Mouse (Mus musculus) forebrain, embryonic 10.5 days (tissue): ENCODE data around the gene Chrm3. TPM values are rescaled to one million over a fixed set of nuclear protein-coding genes. Genes with fewer than 3 reads are reported as not detected.
"Not testable (repeated sequence)": the region's sequence is repeated elsewhere in the genome, so short reads cannot be mapped to it uniquely, and the experiment has no call there.

Experiments
- DNase-seq: peaks from one replicate; pipeline ENCODE4 v3.0.0-alpha.2; 2017; ENCODE audit warnings: low spot score; ENCODE audit errors: extremely low spot score
- H3K27ac ChIP-seq: fragments of 300-500 bp; sonication (generic); 2 replicates; pipeline ENCODE4 v1.5.1; 2016; ENCODE audit warnings: mild to moderate bottlenecking
- H3K27me3 ChIP-seq: fragments of 300-500 bp; sonication (generic); 2 replicates; pipeline ENCODE4 v1.6.1; 2016; ENCODE audit warnings: mild to moderate bottlenecking; ENCODE audit not compliant: poor library complexity, severe bottlenecking
- H3K36me3 ChIP-seq: fragments of 300-500 bp; sonication (generic); replicated peaks from 2 replicates; pipeline ENCODE4 v1.6.1; 2016; ENCODE audit warnings: mild to moderate bottlenecking, moderate library complexity
- H3K4me1 ChIP-seq: fragments of 300-500 bp; sonication (generic); 2 replicates; pipeline ENCODE4 v1.6.1; 2016
- H3K4me3 ChIP-seq: fragments of 300-500 bp; sonication (generic); 2 replicates; pipeline ENCODE4 v1.5.1; 2016; ENCODE audit warnings: mild to moderate bottlenecking, moderate library complexity
- H3K9me3 ChIP-seq: fragments of 300-500 bp; sonication (generic); 2 replicates; pipeline ENCODE4 v1.6.1; 2016; ENCODE audit warnings: mild to moderate bottlenecking, moderate library complexity
- WGBS: fragments of 180-500 bp; shearing (Covaris S2); methylation state at CpG from one replicate; pipeline ENCODE4 v1.1.7; 2016; 5-methylcytosine and 5-hydroxymethylcytosine counted together
- polyA plus RNA-seq: library from polyadenylated mRNA; unstranded; fragments of >200 nt; fragmentation: Nextera tagmentation; extraction: Ambion mirVana; gene quantifications from 2 replicates; pipeline ENCODE4 v1.2.1, GENCODE M21; 2016

The Chrm3 gene
- polyA plus RNA-seq, 1 experiment from 2014 or later, result not detected

GRCm38 (mm10) chr13:9888284-9888683, 472.4 kb downstream of the Chrm3 start:
- Histone ChIP-seq H3K27me3 (no peaks in the 10 kb centered on the region), H3K9me3 (no peaks in the 10 kb centered on the region), H3K4me1 (peaks cover 11% of the 10 kb centered on the region; the same call in 1 of the 2 replicates), H3K27ac (no peak overlapping the region), H3K36me3 (no peaks in the 10 kb centered on the region), H3K4me3 (no peak overlapping the region)
- WGBS, result 74% methylated on average over 5 of the region's 5 CpGs
- DNase-seq, result no peak

- no peak for DNase-seq
- Histone ChIP-seq H3K27me3 (no peaks in the 10 kb centered on the region), H3K36me3 (no peaks in the 10 kb centered on the region), H3K4me3 (no peak overlapping the region), H3K27ac (no peak overlapping the region), H3K4me1 (peaks cover 11% of the 10 kb centered on the region; the same call in 1 of the 2 replicates), H3K9me3 (no peaks in the 10 kb centered on the region)
- 89% methylated on average over 5 of the region's 5 CpGs for WGBS
Observed at GRCm38 (mm10) chr13:9887261-9887660, 473.4 kb downstream of the Chrm3 start.

- no peaks in the 10 kb centered on the region for H3K36me3 ChIP-seq
- H3K27me3 ChIP-seq, result no peaks in the 10 kb centered on the region
- no peak overlapping the region for H3K4me3 ChIP-seq
- WGBS, result 87% methylated on average over 6 of the region's 6 CpGs
- H3K9me3 ChIP-seq, result no peaks in the 10 kb centered on the region
- H3K4me1 ChIP-seq, result peaks cover 7% of the 10 kb centered on the region; the same call in 1 of the 2 replicates
- DNase-seq, result no peak
- H3K27ac ChIP-seq, result no peak overlapping the region
Observed at GRCm38 (mm10) chr13:9886465-9887135, 474.0 kb downstream of the Chrm3 start.

- Histone ChIP-seq H3K27me3 (no peaks in the 10 kb centered on the region), H3K9me3 (no peaks in the 10 kb centered on the region), H3K4me1 (no peaks in the 10 kb centered on the region), H3K4me3 (no peak overlapping the region), H3K27ac (no peak overlapping the region), H3K36me3 (no peaks in the 10 kb centered on the region)
- WGBS, result 56% methylated on average over 15 of the region's 15 CpGs
- peak; percentile 48 for DNase-seq
Observed at GRCm38 (mm10) chr13:9882362-9883282, 478.0 kb downstream of the Chrm3 start.

- no peaks in the 10 kb centered on the region for H3K36me3 ChIP-seq
- no peak for DNase-seq
- H3K27me3 ChIP-seq, result no peaks in the 10 kb centered on the region
- H3K9me3 ChIP-seq, result no peaks in the 10 kb centered on the region
- no peaks in the 10 kb centered on the region for H3K4me1 ChIP-seq
- 63% methylated on average over 4 of the region's 4 CpGs for WGBS
- no peak overlapping the region for H3K27ac ChIP-seq
- no peak overlapping the region for H3K4me3 ChIP-seq
Observed at GRCm38 (mm10) chr13:9881930-9882329, 478.7 kb downstream of the Chrm3 start.

GRCm38 (mm10) chr13:9880401-9880800, 480.2 kb downstream of the Chrm3 start:
- peak; percentile 1 for DNase-seq
- no peak overlapping the region for H3K4me3 ChIP-seq
- no peaks in the 10 kb centered on the region for H3K36me3 ChIP-seq
- no peaks in the 10 kb centered on the region for H3K9me3 ChIP-seq
- no peaks in the 10 kb centered on the region for H3K4me1 ChIP-seq
- no peak overlapping the region for H3K27ac ChIP-seq
- H3K27me3 ChIP-seq, result no peaks in the 10 kb centered on the region
- WGBS, result 91% methylated on average over 4 of the region's 4 CpGs

- no peaks in the 10 kb centered on the region for H3K27me3 ChIP-seq
- peak; percentile 11 for DNase-seq
- H3K27ac ChIP-seq, result no peak overlapping the region
- H3K9me3 ChIP-seq, result no peaks in the 10 kb centered on the region
- 89% methylated on average over 7 of the region's 7 CpGs for WGBS
- H3K4me1 ChIP-seq, result no peaks in the 10 kb centered on the region
- H3K4me3 ChIP-seq, result no peak overlapping the region
- no peaks in the 10 kb centered on the region for H3K36me3 ChIP-seq
Observed at GRCm38 (mm10) chr13:9878596-9879010, 482.0 kb downstream of the Chrm3 start.

GRCm38 (mm10) chr13:9873377-9873776, 487.3 kb downstream of the Chrm3 start:
- no peaks in the 10 kb centered on the region for H3K9me3 ChIP-seq
- no peaks in the 10 kb centered on the region for H3K36me3 ChIP-seq
- H3K27me3 ChIP-seq, result no peaks in the 10 kb centered on the region
- 83% methylated on average over 3 of the region's 3 CpGs for WGBS
- DNase-seq, result peak; percentile 5
- H3K4me3 ChIP-seq, result no peak overlapping the region
- no peak overlapping the region for H3K27ac ChIP-seq
- H3K4me1 ChIP-seq, result no peaks in the 10 kb centered on the region

- no peaks in the 10 kb centered on the region for H3K4me1 ChIP-seq
- no peaks in the 10 kb centered on the region for H3K27me3 ChIP-seq
- no peaks in the 10 kb centered on the region for H3K36me3 ChIP-seq
- no peak overlapping the region for H3K27ac ChIP-seq
- H3K9me3 ChIP-seq, result no peaks in the 10 kb centered on the region
- H3K4me3 ChIP-seq, result no peak overlapping the region
- no peak for DNase-seq
- 74% methylated on average over 2 of the region's 2 CpGs for WGBS
Observed at GRCm38 (mm10) chr13:9866161-9866560, 494.5 kb downstream of the Chrm3 start.

GRCm38 (mm10) chr13:9847515-9847914, 513.1 kb downstream of the Chrm3 start:
- no peaks in the 10 kb centered on the region for H3K36me3 ChIP-seq
- 78% methylated on average over 3 of the region's 3 CpGs for WGBS
- H3K27ac ChIP-seq, result no peak overlapping the region
- H3K9me3 ChIP-seq, result no peaks in the 10 kb centered on the region
- no peaks in the 10 kb centered on the region for H3K4me1 ChIP-seq
- H3K27me3 ChIP-seq, result no peaks in the 10 kb centered on the region
- peak; percentile 12 for DNase-seq
- no peak overlapping the region for H3K4me3 ChIP-seq

GRCm38 (mm10) chr13:9846543-9847434, 513.9 kb downstream of the Chrm3 start:
- peak; percentile 58 for DNase-seq
- H3K4me3 ChIP-seq, result no peak overlapping the region
- H3K27me3 ChIP-seq, result no peaks in the 10 kb centered on the region
- no peak overlapping the region for H3K27ac ChIP-seq
- 37% methylated on average over 14 of the region's 14 CpGs for WGBS
- no peaks in the 10 kb centered on the region for H3K36me3 ChIP-seq
- H3K4me1 ChIP-seq, result no peaks in the 10 kb centered on the region
- H3K9me3 ChIP-seq, result no peaks in the 10 kb centered on the region

GRCm38 (mm10) chr13:9834146-9834679, 526.4 kb downstream of the Chrm3 start:
- DNase-seq, H3K9me3 ChIP-seq, H3K4me3 ChIP-seq, H3K4me1 ChIP-seq, H3K27ac ChIP-seq, H3K27me3 ChIP-seq, H3K36me3 ChIP-seq: not testable (repeated sequence)
- WGBS, result 75% methylated on average over 33 of the region's 33 CpGs
